Comparison of ENCODE assay signal across 21 mouse cellular contexts in genomic region chr13:96215496-96215895, GRCm38 (mm10).
"Had no signal": no experiment of that assay in that cellular context is flagged by ENCODE, and none has a peak within 500 bp of the region (broad histone marks: within the 10 kb centered on the region; RNA-seq: fewer than 3 reads in every experiment).

No protein-coding gene starts in this region.

- H3K4me3 ChIP-seq: left cerebral cortex, adult 2 months; limb, embryonic 10.5 days; limb, embryonic 13.5 days; liver, embryonic 12.5 days; liver, embryonic 15.5 days; lung, embryonic 15.5 days; megakaryocyte, embryonic 14.5 days; midbrain, embryonic 10.5 days; midbrain, embryonic 13.5 days; myocyte had no signal

- DNase-seq: kidney, adult 9 months; kidney, postnatal 25 days; layer of hippocampus, postnatal 36 days; liver; lung, adult 18-20 months; lung, postnatal 10 days; lung, postnatal 36 days; thymus, adult 2 months; thymus, postnatal 14 days; thymus, postnatal 4 days had no signal

- H3K27ac ChIP-seq: kidney, postnatal 0 days; left cerebral cortex, adult 2 months; limb, embryonic 10.5 days; limb, embryonic 13.5 days; liver, embryonic 12.5 days; liver, embryonic 15.5 days; lung, embryonic 15.5 days; midbrain, embryonic 10.5 days; midbrain, embryonic 13.5 days had no signal
